Mouse (Mus musculus): ENCODE data around the gene Tmem170. TPM values are rescaled to one million over a fixed set of nuclear protein-coding genes. Genes with fewer than 3 reads are reported as not detected.
"Not testable (repeated sequence)": the region's sequence is repeated elsewhere in the genome, so short reads cannot be mapped to it uniquely, and the experiment has no call there.

Tmem170 gene
- polyA plus RNA-seq, 1 experiment from 2014 or later = 10.3 TPM

DNA sequence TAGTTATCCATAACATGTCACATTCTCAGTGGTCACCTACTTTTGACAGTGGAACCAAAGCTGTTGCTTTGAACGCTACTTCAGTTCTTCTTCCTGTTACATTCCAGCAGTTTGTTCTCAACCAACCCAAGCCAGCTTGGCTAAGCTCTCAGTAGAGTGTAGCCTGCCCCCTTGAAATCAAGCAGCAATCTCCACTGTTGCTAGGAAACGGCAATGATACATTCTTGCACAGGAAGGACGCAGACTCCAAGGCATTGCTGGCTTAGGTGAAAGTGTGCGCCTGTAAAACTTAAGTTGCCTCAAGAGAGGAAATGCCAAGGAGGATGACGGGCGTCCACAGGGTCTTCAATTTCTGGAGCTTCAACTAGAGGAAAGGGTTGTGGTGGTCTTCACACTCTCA is 10.7 kb downstream of the Tmem170 start:
- no peak overlapping the region for H3K4me3 ChIP-seq
- no peak overlapping the region for H3K27ac ChIP-seq (replicated peaks)
- no peaks in the 10 kb centered on the region for H3K27me3 ChIP-seq (ENCODE audit: low read depth, poor library complexity, severe bottlenecking)
- H3K4me1 ChIP-seq = 0 out of 2 replicates have a peak, but pooled peaks cover 3% of the 10 kb centered on the region
- H3K9me3 ChIP-seq (replicated peaks) = no peaks in the 10 kb centered on the region
- DNase-seq (ENCODE audit: low spot score) = no peak
- peaks cover 13% of the 10 kb centered on the region for H3K36me3 ChIP-seq
- 93% methylated on average over 6 of the region's 6 CpGs for WGBS

DNA sequence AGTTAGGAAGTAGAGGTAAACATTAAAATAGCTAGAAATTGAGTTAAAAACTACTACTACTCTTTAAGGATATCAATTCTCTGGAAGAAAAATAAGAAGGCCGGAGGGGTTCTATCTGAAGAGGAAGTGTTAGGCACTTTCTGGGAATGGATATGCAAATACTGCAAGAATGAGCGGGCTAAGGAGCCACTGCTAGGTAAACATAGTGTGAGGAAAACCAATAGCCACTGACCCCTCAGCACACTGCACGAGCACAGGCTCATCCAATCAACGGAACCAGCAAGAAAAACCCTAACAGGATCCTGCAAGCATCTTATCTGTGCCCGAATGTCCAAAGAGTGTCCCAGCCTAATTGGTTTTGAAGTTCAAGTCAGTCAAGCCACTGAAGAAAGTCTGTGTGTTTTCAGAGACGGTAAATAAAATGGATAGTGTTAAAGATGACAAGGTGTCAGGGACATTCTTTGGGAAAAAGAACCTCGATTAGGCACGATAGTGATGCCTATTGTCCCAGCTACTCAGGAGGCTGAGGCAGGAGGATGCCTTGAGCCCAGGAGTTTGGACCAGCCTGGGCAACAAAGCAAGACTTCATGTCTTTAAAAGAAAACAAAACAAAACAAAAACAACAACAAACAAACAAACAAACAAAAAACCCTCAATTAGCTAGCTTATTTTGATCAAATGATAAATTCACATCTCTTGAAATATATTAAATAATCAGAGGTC is 11.3 kb downstream of the Tmem170 start:
- Histone ChIP-seq H3K9me3 (replicated peaks) (no peaks in the 10 kb centered on the region), H3K4me1 (0 out of 2 replicates have a peak, but pooled peaks cover 3% of the 10 kb centered on the region), H3K27me3 (ENCODE audit: low read depth, poor library complexity, severe bottlenecking) (no peaks in the 10 kb centered on the region), H3K4me3 (no peak overlapping the region), H3K36me3 (peaks cover 13% of the 10 kb centered on the region), H3K27ac (replicated peaks) (no peak overlapping the region)
- WGBS = 89% methylated on average over 8 of the region's 8 CpGs
- no peak for DNase-seq (ENCODE audit: low spot score)

DNA sequence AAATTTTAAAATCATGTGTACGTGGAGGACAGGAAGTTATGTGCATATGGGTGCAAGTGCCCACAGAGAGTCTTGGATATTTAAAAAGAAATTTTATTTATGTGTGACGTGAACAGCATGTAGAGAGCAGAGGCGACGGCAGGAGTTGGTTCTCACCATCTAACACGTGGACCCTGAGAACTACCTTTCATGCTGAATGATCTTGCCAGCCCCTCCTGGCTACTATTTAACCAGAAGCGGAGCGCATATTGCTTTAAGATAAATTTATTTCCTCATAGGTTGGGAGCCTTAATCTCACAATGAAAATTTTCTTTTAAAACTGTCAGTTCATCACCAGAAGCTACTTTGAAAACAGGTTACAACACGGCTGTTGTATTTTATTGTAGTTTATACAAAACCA is 11.9 kb downstream of the Tmem170 start:
- DNase-seq (ENCODE audit: low spot score) = no peak
- 92% methylated on average over 8 of the region's 8 CpGs for WGBS
- no peaks in the 10 kb centered on the region for H3K9me3 ChIP-seq (replicated peaks)

DNA sequence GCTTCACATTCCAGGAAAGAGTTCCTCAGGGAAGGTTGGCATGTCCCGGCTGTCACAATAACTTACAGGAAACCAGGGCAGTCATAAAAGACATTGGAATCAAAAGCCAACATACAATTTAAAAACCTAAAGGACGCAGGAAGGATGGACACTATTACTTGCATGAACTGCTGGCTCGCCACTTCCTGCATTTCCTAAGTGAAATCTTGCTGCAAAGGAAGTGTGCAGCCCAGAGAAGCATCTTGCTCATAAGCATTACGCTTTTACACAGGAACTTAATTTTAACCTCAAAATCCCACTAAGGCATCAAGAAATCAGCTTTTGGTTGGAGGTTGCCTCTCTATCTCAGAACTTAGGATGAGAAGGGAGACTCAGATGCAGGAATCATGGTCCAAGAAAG is 13.3 kb downstream of the Tmem170 start:
- Histone ChIP-seq H3K27me3 (ENCODE audit: low read depth, poor library complexity, severe bottlenecking) (no peaks in the 10 kb centered on the region), H3K9me3 (replicated peaks) (no peaks in the 10 kb centered on the region), H3K4me1 (no peaks in the 10 kb centered on the region), H3K27ac (replicated peaks) (no peak overlapping the region), H3K36me3 (peaks cover 13% of the 10 kb centered on the region), H3K4me3 (no peak overlapping the region)
- no peak for DNase-seq (ENCODE audit: low spot score)
- 92% methylated on average over 4 of the region's 4 CpGs for WGBS

More for the DNA sequence above, 11.9 kb downstream of the Tmem170 start:
- H3K27ac ChIP-seq (replicated peaks) = no peak overlapping the region
- 0 out of 2 replicates have a peak, but pooled peaks cover 3% of the 10 kb centered on the region for H3K4me1 ChIP-seq
- H3K4me3 ChIP-seq = no peak overlapping the region
- no peaks in the 10 kb centered on the region for H3K27me3 ChIP-seq (ENCODE audit: low read depth, poor library complexity, severe bottlenecking)
- peaks cover 13% of the 10 kb centered on the region for H3K36me3 ChIP-seq

DNA sequence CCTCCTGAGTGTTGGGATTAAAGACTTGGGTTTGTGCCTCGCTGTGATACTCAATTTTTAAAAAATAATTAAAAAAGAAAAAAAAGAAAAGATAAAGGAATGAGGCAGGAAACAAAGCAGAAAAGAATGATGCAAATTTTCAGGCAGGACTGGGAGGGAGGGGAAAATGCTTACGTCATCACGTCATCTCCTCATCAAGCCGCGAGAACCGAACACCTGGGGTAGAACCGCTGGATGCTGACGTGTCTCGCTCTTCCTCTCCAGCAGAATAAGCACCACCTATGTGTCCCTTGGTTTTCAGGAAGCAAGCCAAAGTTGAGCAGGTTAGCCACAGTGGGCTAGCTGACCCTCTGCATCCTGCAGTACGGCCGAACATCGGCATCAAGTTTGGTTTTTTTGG is 20.6 kb downstream of the Tmem170 start:
- DNase-seq (ENCODE audit: low spot score) = no peak
- H3K27ac ChIP-seq (replicated peaks) = no peak overlapping the region
- 91% methylated on average over 12 of the region's 12 CpGs for WGBS
- H3K4me1 ChIP-seq = peaks cover 8% of the 10 kb centered on the region
- H3K9me3 ChIP-seq (replicated peaks) = no peaks in the 10 kb centered on the region
- no peak overlapping the region for H3K4me3 ChIP-seq
- H3K36me3 ChIP-seq = 0 out of 2 replicates have a peak, but pooled peaks cover 3% of the 10 kb centered on the region
- H3K27me3 ChIP-seq (ENCODE audit: low read depth, poor library complexity, severe bottlenecking) = no peaks in the 10 kb centered on the region

DNA sequence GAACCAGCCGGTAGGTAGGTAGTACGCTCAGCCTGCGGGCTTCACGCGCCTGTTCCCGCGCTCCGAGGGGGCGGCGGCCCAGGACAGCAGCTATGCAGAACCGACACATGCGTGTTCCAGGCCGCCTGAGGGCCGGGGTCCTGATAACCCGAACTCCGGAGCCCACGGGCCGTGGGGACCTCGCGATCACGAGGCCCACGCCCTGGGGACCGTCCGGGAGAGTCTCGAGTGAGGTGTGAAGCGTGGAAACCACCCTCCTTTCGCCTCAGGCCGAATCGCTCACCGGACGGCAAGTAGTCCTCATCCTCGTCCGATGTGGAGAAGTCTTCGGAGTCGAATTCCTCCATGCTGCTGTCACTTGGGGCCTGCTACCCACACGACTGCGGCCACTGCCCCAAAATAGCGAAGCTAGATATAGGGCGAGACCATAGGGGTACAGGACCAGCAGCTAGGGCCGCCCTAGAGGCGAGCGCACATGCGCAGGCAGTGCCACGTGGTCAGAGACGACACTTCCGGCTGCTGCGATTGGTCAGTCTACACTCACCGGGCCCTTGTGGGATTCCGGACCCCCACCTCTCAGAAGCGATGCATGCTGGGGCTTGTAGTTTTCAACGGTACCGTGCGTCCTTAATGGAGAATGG is 22.6 kb downstream of the Tmem170 start, which contains the start of gene Cfdp1:
TSS of gene Cfdp1 (minus strand) at position 431 of the 641 bp plus-strand sequence.
- peak; percentile 98 for DNase-seq (ENCODE audit: low spot score)
- 0 out of 2 replicates have a peak, but pooled peaks cover 3% of the 10 kb centered on the region for H3K36me3 ChIP-seq
- H3K27me3 ChIP-seq (ENCODE audit: low read depth, poor library complexity, severe bottlenecking) = no peaks in the 10 kb centered on the region
- H3K27ac ChIP-seq (replicated peaks) = peak within 1 kb of the TSS; percentile 82
- H3K4me3 ChIP-seq = peak within 1 kb of the TSS; percentile 86
- under 1% methylated on average over 53 of the region's 53 CpGs for WGBS
- peaks cover 8% of the 10 kb centered on the region for H3K4me1 ChIP-seq
- H3K9me3 ChIP-seq (replicated peaks) = no peaks in the 10 kb centered on the region

DNA sequence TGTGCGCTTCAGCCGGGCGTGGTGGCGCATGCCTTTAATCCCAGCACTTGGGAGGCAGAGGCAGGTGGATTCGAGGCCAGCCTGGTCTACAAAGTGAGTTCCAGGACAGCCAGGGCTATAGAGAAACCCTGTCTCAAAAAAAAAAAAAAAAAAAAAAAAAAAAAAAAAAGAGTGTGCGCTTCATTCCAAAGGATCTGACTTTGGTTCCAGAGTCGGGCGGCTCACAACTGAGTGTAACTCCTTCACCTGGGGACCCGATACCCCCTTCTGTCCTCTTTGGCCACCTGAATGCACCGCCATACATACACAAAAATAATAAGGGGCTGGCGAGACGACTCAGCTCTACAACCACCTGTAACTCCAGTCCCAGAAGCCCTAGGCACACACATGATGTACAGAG is 23.3 kb downstream of the Tmem170 start:
- DNase-seq (ENCODE audit: low spot score); H3K4me1 ChIP-seq; H3K36me3 ChIP-seq; H3K27me3 ChIP-seq (ENCODE audit: low read depth, poor library complexity, severe bottlenecking); H3K9me3 ChIP-seq (replicated peaks): not testable (repeated sequence)
- Histone ChIP-seq H3K4me3 (peak overlapping the region; percentile 86), H3K27ac (replicated peaks) (peak overlapping the region; percentile 82)
- 64% methylated on average over 12 of the region's 12 CpGs for WGBS

DNA sequence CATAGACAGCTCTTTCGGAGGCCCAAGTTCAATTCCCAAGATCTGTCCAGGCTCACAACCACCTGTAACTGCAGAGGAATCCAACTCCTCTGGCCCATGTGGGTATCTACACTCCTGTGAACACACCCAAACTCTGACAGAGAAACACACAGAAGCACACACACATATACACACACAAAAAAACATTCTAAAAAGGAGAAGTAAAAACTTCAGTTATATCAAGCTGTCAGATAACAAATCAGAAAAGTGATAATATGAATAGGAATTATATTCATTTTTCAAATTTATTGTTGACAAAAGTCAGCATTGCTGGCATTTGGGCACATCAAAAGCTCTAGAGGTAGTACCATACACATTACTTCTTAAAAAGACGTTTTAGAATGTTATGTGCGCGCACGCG is 29.8 kb downstream of the Tmem170 start:
- Histone ChIP-seq H3K27ac (replicated peaks) (no peak overlapping the region), H3K9me3 (replicated peaks) (no peaks in the 10 kb centered on the region), H3K4me3 (no peak overlapping the region), H3K36me3 (peaks cover 40% of the 10 kb centered on the region), H3K27me3 (ENCODE audit: low read depth, poor library complexity, severe bottlenecking) (no peaks in the 10 kb centered on the region), H3K4me1 (no peaks in the 10 kb centered on the region)
- 95% methylated on average over 6 of the region's 6 CpGs for WGBS
- DNase-seq (ENCODE audit: low spot score) = no peak

DNA sequence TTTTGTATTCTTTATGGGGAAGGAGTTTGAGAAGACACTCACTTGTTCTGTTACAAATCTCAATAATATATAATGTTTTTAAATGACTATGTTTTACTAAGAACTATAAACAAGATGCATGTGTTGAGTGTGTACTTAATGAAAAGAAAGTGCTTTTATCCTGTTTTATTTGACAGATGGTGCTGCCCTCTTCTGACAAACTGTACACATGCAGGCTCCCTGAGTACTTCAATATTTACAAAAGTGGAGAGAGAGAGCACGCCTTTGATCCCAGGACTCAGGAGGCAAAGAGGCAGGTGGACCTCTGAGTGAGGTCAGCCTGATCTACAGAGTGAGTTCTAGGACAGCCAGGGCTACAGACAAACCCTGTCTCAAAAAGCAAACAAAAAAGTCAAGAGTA is 41.0 kb downstream of the Tmem170 start:
- Histone ChIP-seq H3K9me3 (replicated peaks) (no peaks in the 10 kb centered on the region), H3K27me3 (ENCODE audit: low read depth, poor library complexity, severe bottlenecking) (no peaks in the 10 kb centered on the region), H3K36me3 (peaks cover 77% of the 10 kb centered on the region), H3K27ac (replicated peaks) (no peak overlapping the region), H3K4me1 (no peaks in the 10 kb centered on the region), H3K4me3 (no peak overlapping the region)
- no peak for DNase-seq (ENCODE audit: low spot score)
- 64% methylated on average over 1 of the region's 1 CpGs for WGBS

DNA sequence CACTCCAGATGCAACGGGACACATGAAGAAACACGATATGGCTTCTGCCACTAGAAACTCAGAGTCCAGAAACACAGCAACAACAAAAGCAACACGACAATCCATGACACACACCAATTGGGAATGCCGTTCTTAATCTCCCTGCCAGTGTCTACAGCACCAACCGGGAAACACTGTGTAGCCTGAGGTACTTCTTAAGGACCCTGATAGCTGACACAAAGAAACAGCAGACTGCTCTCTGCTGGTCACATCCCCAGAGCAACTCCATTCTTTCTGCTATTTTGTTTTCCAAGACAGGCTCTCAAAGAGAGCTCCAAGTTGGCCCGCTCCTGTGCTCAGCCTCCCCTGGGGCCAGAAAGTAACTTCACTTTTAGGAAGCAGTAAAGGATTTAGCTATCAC is 42.5 kb downstream of the Tmem170 start:
- H3K4me1 ChIP-seq = no peaks in the 10 kb centered on the region
- no peak for DNase-seq (ENCODE audit: low spot score)
- H3K4me3 ChIP-seq = no peak overlapping the region
- H3K27ac ChIP-seq (replicated peaks) = no peak overlapping the region
- H3K9me3 ChIP-seq (replicated peaks) = no peaks in the 10 kb centered on the region
- H3K27me3 ChIP-seq (ENCODE audit: low read depth, poor library complexity, severe bottlenecking) = no peaks in the 10 kb centered on the region
- 86% methylated on average over 6 of the region's 6 CpGs for WGBS
- peaks cover 78% of the 10 kb centered on the region for H3K36me3 ChIP-seq

DNA sequence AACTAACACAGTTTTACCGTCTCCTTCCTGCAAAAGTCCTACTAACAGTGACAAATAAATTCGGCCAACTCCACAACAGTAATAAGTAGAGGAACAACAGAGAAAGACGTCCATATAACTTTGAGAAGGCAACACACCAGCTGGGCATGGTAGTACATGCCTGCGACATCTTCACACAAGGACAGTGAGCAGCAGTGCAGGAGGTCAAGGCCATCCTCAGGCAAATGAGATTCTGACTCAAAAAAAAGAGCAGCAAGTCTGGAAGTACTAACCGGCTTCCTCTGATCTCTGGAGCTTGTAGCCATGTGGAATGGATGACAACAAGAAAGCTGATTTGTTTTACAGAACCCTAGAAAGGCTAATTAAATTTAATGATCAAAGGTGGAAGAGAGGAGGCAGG is 43.6 kb downstream of the Tmem170 start:
- 92% methylated on average over 5 of the region's 5 CpGs for WGBS
- DNase-seq (ENCODE audit: low spot score) = no peak
- Histone ChIP-seq H3K4me1 (no peaks in the 10 kb centered on the region), H3K36me3 (peaks cover 78% of the 10 kb centered on the region), H3K9me3 (replicated peaks) (no peaks in the 10 kb centered on the region), H3K27me3 (ENCODE audit: low read depth, poor library complexity, severe bottlenecking) (no peaks in the 10 kb centered on the region), H3K4me3 (no peak overlapping the region), H3K27ac (replicated peaks) (no peak overlapping the region)

DNA sequence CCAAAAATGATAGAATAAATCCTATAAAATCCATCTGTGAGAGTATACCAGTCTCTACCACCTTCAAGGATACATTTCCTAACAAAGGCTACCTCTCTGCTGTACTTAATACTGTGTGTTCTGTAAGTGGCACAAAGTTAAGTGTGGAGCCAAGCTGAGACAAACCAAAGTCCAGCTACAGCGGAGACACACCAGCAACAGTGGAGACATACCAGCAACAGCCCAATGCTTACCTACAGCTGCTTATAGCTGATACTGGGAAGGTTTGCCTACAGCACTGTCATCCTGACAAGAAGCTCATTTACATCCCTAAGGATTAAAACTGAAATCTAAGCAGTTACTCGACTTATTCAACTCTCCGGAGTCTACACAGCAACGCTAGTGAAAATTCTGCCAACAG is 44.6 kb downstream of the Tmem170 start:
- H3K27ac ChIP-seq (replicated peaks) = no peak overlapping the region
- H3K9me3 ChIP-seq (replicated peaks) = no peaks in the 10 kb centered on the region
- no peak for DNase-seq (ENCODE audit: low spot score)
- WGBS = 85% methylated on average over 4 of the region's 4 CpGs
- H3K27me3 ChIP-seq (ENCODE audit: low read depth, poor library complexity, severe bottlenecking) = no peaks in the 10 kb centered on the region
- no peak overlapping the region for H3K4me3 ChIP-seq
- no peaks in the 10 kb centered on the region for H3K4me1 ChIP-seq
- peaks cover 77% of the 10 kb centered on the region for H3K36me3 ChIP-seq

DNA sequence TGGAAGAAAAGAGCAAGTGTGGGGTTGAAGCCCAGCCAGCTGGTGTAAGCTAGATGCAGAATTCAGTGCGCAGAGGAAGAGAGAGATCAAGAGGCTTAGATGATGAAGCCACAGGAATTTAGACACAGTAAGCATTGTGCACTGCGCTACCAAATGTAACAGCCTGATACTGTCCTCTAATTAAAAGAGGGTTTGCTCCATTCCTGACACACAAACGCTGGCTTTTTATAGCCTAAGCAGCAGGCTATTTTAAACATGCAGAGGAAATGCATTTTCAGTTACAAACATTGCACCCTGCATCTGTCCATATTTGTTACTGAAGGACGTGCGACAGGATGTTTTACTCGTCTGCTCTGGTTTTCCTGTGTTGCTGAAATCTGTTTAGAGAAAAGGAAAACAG is 48.0 kb downstream of the Tmem170 start:
- DNase-seq (ENCODE audit: low spot score) = no peak
- H3K9me3 ChIP-seq (replicated peaks) = no peaks in the 10 kb centered on the region
- H3K27ac ChIP-seq (replicated peaks) = no peak overlapping the region
- peaks cover 91% of the 10 kb centered on the region for H3K36me3 ChIP-seq
- H3K4me1 ChIP-seq = no peaks in the 10 kb centered on the region
- 90% methylated on average over 6 of the region's 6 CpGs for WGBS
- H3K4me3 ChIP-seq = no peak overlapping the region
- no peaks in the 10 kb centered on the region for H3K27me3 ChIP-seq (ENCODE audit: low read depth, poor library complexity, severe bottlenecking)
